Mouse (Mus musculus): Measurements from ENCODE around the gene Olfr689. TPM values are rescaled to one million over a fixed set of nuclear protein-coding genes. Genes with fewer than 3 reads are reported as not detected.
"Not testable (repeated sequence)": the region's sequence is repeated elsewhere in the genome, so short reads cannot be mapped to it uniquely, and the experiment has no call there.

Olfr689 gene
- polyA plus RNA-seq, 1 experiment from 2014 or later, result not detected

DNA sequence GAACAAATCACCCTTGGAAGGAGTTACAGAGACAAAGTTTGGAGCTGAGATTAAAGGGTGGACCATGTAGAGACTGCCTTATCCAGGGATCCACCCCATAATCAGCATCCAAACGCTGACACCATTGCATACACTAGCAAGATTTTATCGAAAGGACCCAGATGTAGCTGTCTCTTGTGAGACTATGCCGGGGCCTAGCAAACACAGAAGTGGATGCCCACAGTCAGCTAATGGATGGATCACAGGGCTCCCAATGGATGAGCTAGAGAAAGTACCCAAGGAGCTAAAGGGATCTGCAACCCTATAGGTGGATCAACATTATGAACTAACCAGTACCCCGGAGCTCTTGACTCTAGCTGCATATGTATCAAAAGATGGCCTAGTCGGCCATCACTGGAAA lies 45.1 kb downstream of the Olfr689 start:
- not testable (repeated sequence) for H3K27me3 ChIP-seq (ENCODE audit: control insufficient read depth, insufficient read depth, low read length); H3K9ac ChIP-seq (replicated peaks; ENCODE audit: low read length); H3K36me3 ChIP-seq (replicated peaks; ENCODE audit: control insufficient read depth, insufficient read depth, low read depth, low read length); H3K27ac ChIP-seq (replicated peaks; ENCODE audit: low read depth, low read length); H3K9me3 ChIP-seq (replicated peaks; ENCODE audit: control insufficient read depth, low read length); DNase-seq (ENCODE audit: low spot score); ATAC-seq (replicated peaks; ENCODE audit: insufficient number of reproducible peaks, low FRiP score, low TSS enrichment, low read depth); H3K4me3 ChIP-seq (ENCODE audit: low read depth, low read length); H3K4me1 ChIP-seq (ENCODE audit: control insufficient read depth, insufficient read depth, low read length); H3K4me2 ChIP-seq (ENCODE audit: low read depth, low read length)
- no CpG with 5 or more reads among the region's 5 CpGs for WGBS

GRCm38 (mm10) chr7:105356487-105356886 lies 45.5 kb downstream of the Olfr689 start:
- 97% methylated on average over 1 of the region's 2 CpGs for WGBS
- H3K9me3 ChIP-seq (replicated peaks; ENCODE audit: control insufficient read depth, low read length); H3K4me1 ChIP-seq (ENCODE audit: control insufficient read depth, insufficient read depth, low read length); H3K27ac ChIP-seq (replicated peaks; ENCODE audit: low read depth, low read length); H3K27me3 ChIP-seq (ENCODE audit: control insufficient read depth, insufficient read depth, low read length); H3K4me3 ChIP-seq (ENCODE audit: low read depth, low read length); DNase-seq (ENCODE audit: low spot score); H3K4me2 ChIP-seq (ENCODE audit: low read depth, low read length); H3K9ac ChIP-seq (replicated peaks; ENCODE audit: low read length); ATAC-seq (replicated peaks; ENCODE audit: insufficient number of reproducible peaks, low FRiP score, low TSS enrichment, low read depth); H3K36me3 ChIP-seq (replicated peaks; ENCODE audit: control insufficient read depth, insufficient read depth, low read depth, low read length): not testable (repeated sequence)

- Histone ChIP-seq H3K9ac (replicated peaks; ENCODE audit: low read length) (no peak overlapping the region), H3K36me3 (replicated peaks; ENCODE audit: control insufficient read depth, insufficient read depth, low read depth, low read length) (no peaks in the 10 kb centered on the region), H3K4me2 (ENCODE audit: low read depth, low read length) (no peak overlapping the region), H3K9me3 (replicated peaks; ENCODE audit: control insufficient read depth, low read length) (no peaks in the 10 kb centered on the region), H3K27ac (replicated peaks; ENCODE audit: low read depth, low read length) (no peak overlapping the region), H3K4me1 (ENCODE audit: control insufficient read depth, insufficient read depth, low read length) (no peaks in the 10 kb centered on the region), H3K4me3 (ENCODE audit: low read depth, low read length) (no peak overlapping the region), H3K27me3 (ENCODE audit: control insufficient read depth, insufficient read depth, low read length) (no peaks in the 10 kb centered on the region)
- 86% methylated on average over 2 of the region's 2 CpGs for WGBS
- no peak for ATAC-seq (replicated peaks; ENCODE audit: insufficient number of reproducible peaks, low FRiP score, low TSS enrichment, low read depth)
- DNase-seq (ENCODE audit: low spot score), result no peak
These were observed 50.7 kb downstream of the Olfr689 start for GRCm38 (mm10) chr7:105361713-105362112.

- DNase-seq (ENCODE audit: low spot score) (no peak), ATAC-seq (replicated peaks; ENCODE audit: insufficient number of reproducible peaks, low FRiP score, low TSS enrichment, low read depth) (no peak)
- H3K36me3 ChIP-seq (replicated peaks; ENCODE audit: control insufficient read depth, insufficient read depth, low read depth, low read length), result no peaks in the 10 kb centered on the region
- H3K4me2 ChIP-seq (ENCODE audit: low read depth, low read length), result no peak overlapping the region
- WGBS, result 83% methylated on average over 5 of the region's 5 CpGs
- H3K27ac ChIP-seq (replicated peaks; ENCODE audit: low read depth, low read length), result no peak overlapping the region
- H3K9ac ChIP-seq (replicated peaks; ENCODE audit: low read length), result no peak overlapping the region
- no peaks in the 10 kb centered on the region for H3K4me1 ChIP-seq (ENCODE audit: control insufficient read depth, insufficient read depth, low read length)
- no peak overlapping the region for H3K4me3 ChIP-seq (ENCODE audit: low read depth, low read length)
- H3K9me3 ChIP-seq (replicated peaks; ENCODE audit: control insufficient read depth, low read length), result no peaks in the 10 kb centered on the region
- no peaks in the 10 kb centered on the region for H3K27me3 ChIP-seq (ENCODE audit: control insufficient read depth, insufficient read depth, low read length)
These were observed 56.3 kb downstream of the Olfr689 start for GRCm38 (mm10) chr7:105367268-105367667.

DNA sequence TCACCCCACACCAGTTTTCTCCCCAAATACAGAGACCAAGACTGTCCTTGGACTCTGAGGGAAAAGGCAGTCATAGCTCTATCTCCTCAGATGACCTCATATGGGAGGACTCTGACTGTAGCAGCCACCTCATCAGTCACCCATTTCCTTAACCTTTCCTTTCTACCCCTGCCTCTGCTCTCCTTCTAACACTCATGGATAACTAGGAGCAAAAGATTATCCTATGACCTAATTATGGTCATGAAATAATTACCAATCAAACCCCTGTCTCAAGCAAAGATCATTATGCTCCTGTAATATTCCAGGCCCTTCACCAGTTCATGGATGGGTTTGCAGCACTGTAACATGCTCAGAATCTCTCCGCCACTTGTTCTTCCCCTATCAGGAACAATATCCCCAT lies 57.0 kb downstream of the Olfr689 start, which contains the start of gene Olfr692:
TSS of gene Olfr692 (plus strand) at position 301 of the 400 bp plus-strand sequence.
- Histone ChIP-seq H3K9ac (replicated peaks; ENCODE audit: low read length) (no peak within 1 kb of the TSS), H3K27ac (replicated peaks; ENCODE audit: low read depth, low read length) (no peak within 1 kb of the TSS), H3K4me1 (ENCODE audit: control insufficient read depth, insufficient read depth, low read length) (no peaks in the 10 kb centered on the region), H3K4me3 (ENCODE audit: low read depth, low read length) (no peak within 1 kb of the TSS), H3K27me3 (ENCODE audit: control insufficient read depth, insufficient read depth, low read length) (no peaks in the 10 kb centered on the region), H3K4me2 (ENCODE audit: low read depth, low read length) (no peak within 1 kb of the TSS), H3K36me3 (replicated peaks; ENCODE audit: control insufficient read depth, insufficient read depth, low read depth, low read length) (no peaks in the 10 kb centered on the region), H3K9me3 (replicated peaks; ENCODE audit: control insufficient read depth, low read length) (no peaks in the 10 kb centered on the region)
- no peak for DNase-seq (ENCODE audit: low spot score)
- no peak for ATAC-seq (replicated peaks; ENCODE audit: insufficient number of reproducible peaks, low FRiP score, low TSS enrichment, low read depth)
- WGBS, result 97% methylated on average over 1 of the region's 1 CpGs

- no peak overlapping the region for H3K4me3 ChIP-seq (ENCODE audit: low read depth, low read length)
- 97% methylated on average over 4 of the region's 4 CpGs for WGBS
- no peak overlapping the region for H3K27ac ChIP-seq (replicated peaks; ENCODE audit: low read depth, low read length)
- no peaks in the 10 kb centered on the region for H3K27me3 ChIP-seq (ENCODE audit: control insufficient read depth, insufficient read depth, low read length)
- H3K4me2 ChIP-seq (ENCODE audit: low read depth, low read length), result no peak overlapping the region
- ATAC-seq (replicated peaks; ENCODE audit: insufficient number of reproducible peaks, low FRiP score, low TSS enrichment, low read depth) (no peak; the same call in 1 of the 2 replicates), DNase-seq (ENCODE audit: low spot score) (no peak)
- H3K9ac ChIP-seq (replicated peaks; ENCODE audit: low read length), result no peak overlapping the region
- no peaks in the 10 kb centered on the region for H3K4me1 ChIP-seq (ENCODE audit: control insufficient read depth, insufficient read depth, low read length)
- H3K36me3 ChIP-seq (replicated peaks; ENCODE audit: control insufficient read depth, insufficient read depth, low read depth, low read length), result no peaks in the 10 kb centered on the region
- no peaks in the 10 kb centered on the region for H3K9me3 ChIP-seq (replicated peaks; ENCODE audit: control insufficient read depth, low read length)
These were observed 57.6 kb downstream of the Olfr689 start for GRCm38 (mm10) chr7:105368521-105368920.

Other genes with a start within 250 kb of the Olfr689 start
- not detected in 2 replicates for gene Olfr678, start 246.7 kb upstream of the Olfr689 start, polyA plus RNA-seq (2014; fragmentation: Nextera tagmentation; extraction: Ambion mirVana)
- gene Olfr679, start 230.0 kb upstream of the Olfr689 start, polyA plus RNA-seq (2014; fragmentation: Nextera tagmentation; extraction: Ambion mirVana), result not detected in 2 replicates
- gene Olfr680-ps1, start 218.3 kb upstream of the Olfr689 start, polyA plus RNA-seq (2014; fragmentation: Nextera tagmentation; extraction: Ambion mirVana), result not detected in 2 replicates
- not detected in 2 replicates for gene Olfr681, start 194.3 kb upstream of the Olfr689 start, polyA plus RNA-seq (2014; fragmentation: Nextera tagmentation; extraction: Ambion mirVana)
- not detected in 2 replicates for gene Olfr683, start 164.2 kb upstream of the Olfr689 start, polyA plus RNA-seq (2014; fragmentation: Nextera tagmentation; extraction: Ambion mirVana)
- gene Olfr684, start 147.5 kb upstream of the Olfr689 start, polyA plus RNA-seq (2014; fragmentation: Nextera tagmentation; extraction: Ambion mirVana), result not detected in 2 replicates
- gene Olfr685, start 125.2 kb upstream of the Olfr689 start, polyA plus RNA-seq (2014; fragmentation: Nextera tagmentation; extraction: Ambion mirVana), result not detected in 2 replicates
- gene Olfr686, start 103.7 kb upstream of the Olfr689 start, polyA plus RNA-seq (2014; fragmentation: Nextera tagmentation; extraction: Ambion mirVana), result not detected in 2 replicates
- not detected in 2 replicates for gene Olfr688, start 23.1 kb upstream of the Olfr689 start, polyA plus RNA-seq (2014; fragmentation: Nextera tagmentation; extraction: Ambion mirVana)
- not detected in 2 replicates for gene Olfr690, start 22.9 kb downstream of the Olfr689 start, polyA plus RNA-seq (2014; fragmentation: Nextera tagmentation; extraction: Ambion mirVana)
- gene Olfr691, start 31.1 kb downstream of the Olfr689 start, polyA plus RNA-seq (2014; fragmentation: Nextera tagmentation; extraction: Ambion mirVana), result not detected in 2 replicates
- not detected in 2 replicates for gene Olfr692, start 57.1 kb downstream of the Olfr689 start, polyA plus RNA-seq (2014; fragmentation: Nextera tagmentation; extraction: Ambion mirVana)
- gene Gm5901, start 63.9 kb downstream of the Olfr689 start, polyA plus RNA-seq (2014; fragmentation: Nextera tagmentation; extraction: Ambion mirVana), result not detected in 2 replicates
- gene Fam160a2, start 88.9 kb downstream of the Olfr689 start, polyA plus RNA-seq (2014; fragmentation: Nextera tagmentation; extraction: Ambion mirVana), result 26.7 and 30.3 TPM in 2 replicates
- gene Cnga4, start 93.4 kb downstream of the Olfr689 start, polyA plus RNA-seq (2014; fragmentation: Nextera tagmentation; extraction: Ambion mirVana), result 0.11 TPM in 1 of 2 replicates, not detected in the other
- 0.10 and 0.15 TPM in 2 replicates for gene Cckbr, start 114.6 kb downstream of the Olfr689 start, polyA plus RNA-seq (2014; fragmentation: Nextera tagmentation; extraction: Ambion mirVana)
- gene Cavin3, start 171.1 kb downstream of the Olfr689 start, polyA plus RNA-seq (2014; fragmentation: Nextera tagmentation; extraction: Ambion mirVana), result 23.9 and 25.7 TPM in 2 replicates
- 38.5 and 45.2 TPM in 2 replicates for gene Smpd1, start 243.2 kb downstream of the Olfr689 start, polyA plus RNA-seq (2014; fragmentation: Nextera tagmentation; extraction: Ambion mirVana)